ENCODE assay signal across 25 mouse cellular contexts in the genomic region with DNA sequence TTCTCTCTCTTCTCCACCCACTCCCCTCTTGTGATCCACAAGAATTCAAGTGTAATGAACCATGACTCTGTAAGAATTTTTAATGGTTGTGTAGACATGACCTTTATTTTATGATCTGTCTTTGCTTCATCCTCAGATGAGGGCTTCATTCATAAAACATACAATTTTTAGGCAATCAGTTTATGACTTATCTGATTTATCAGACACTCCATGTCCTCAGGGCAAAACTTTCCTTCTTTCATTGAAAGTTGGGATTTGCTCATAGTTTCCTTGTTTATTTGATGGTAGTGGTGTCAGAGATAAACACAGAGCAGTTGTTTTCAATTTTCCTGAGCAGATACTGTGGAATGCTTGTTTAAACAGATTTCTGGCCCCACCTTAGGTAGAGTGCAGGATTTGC.
"Had no signal": no experiment of that assay in that cellular context is flagged by ENCODE, and none has a peak within 500 bp of the region (broad histone marks: within the 10 kb centered on the region; RNA-seq: fewer than 3 reads in every experiment).

No protein-coding gene starts in this region.

- H3K4me1 ChIP-seq: heart, embryonic 10.5 days; heart, embryonic 12.5 days; hindbrain, embryonic 10.5 days; hindbrain, embryonic 12.5 days; intestine, embryonic 15.5 days; kidney, embryonic 15.5 days; limb, embryonic 12.5 days; liver, embryonic 13.5 days; liver, embryonic 15.5 days had no signal

- H3K4me3 ChIP-seq: gastrocnemius, adult 2 months; heart, embryonic 10.5 days; heart, embryonic 12.5 days; hindbrain, embryonic 10.5 days; hindbrain, embryonic 12.5 days; intestine, embryonic 15.5 days; kidney, embryonic 15.5 days; layer of hippocampus, adult 2 months; left cerebral cortex, adult 2 months; limb, embryonic 10.5 days; limb, embryonic 12.5 days; liver, embryonic 13.5 days; liver, embryonic 15.5 days had no signal

- DNase-seq: gastrocnemius, adult 2 months; gastrocnemius, postnatal 10 days; gastrocnemius, postnatal 25 days; heart, adult 18-20 months; heart, postnatal 10 days; heart, postnatal 4 days; kidney, adult 2 months; kidney, adult 9 months; kidney, postnatal 10 days; kidney, postnatal 25 days; kidney, postnatal 4 days; liver; liver, embryonic 13.5 days had no signal

- H3K27ac ChIP-seq: gastrocnemius, adult 2 months; heart, embryonic 10.5 days; hindbrain, embryonic 10.5 days; hindbrain, embryonic 12.5 days; hindbrain, embryonic 14.5 days; intestine, embryonic 15.5 days; kidney, embryonic 15.5 days; layer of hippocampus, adult 2 months; left cerebral cortex, adult 2 months; limb, embryonic 10.5 days; limb, embryonic 12.5 days; liver, embryonic 13.5 days; liver, embryonic 15.5 days had no signal
